Mouse (Mus musculus): ENCODE measurements around the gene Pmm2. TPM values are rescaled to one million over a fixed set of nuclear protein-coding genes. Genes with fewer than 3 reads are reported as not detected.

Gene Pmm2
- polyA plus RNA-seq, 1 experiment from 2014 or later, result 43.3 TPM

Small RNAs within 50 kb of the gene (microRNA-seq; reads per million reads assigned to microRNA genes)
- gene Gm22137, result not detected

Other genes with a start within 250 kb of the Pmm2 start
- gene Tmem114, start 212.5 kb upstream of the Pmm2 start, polyA plus RNA-seq (2016; fragmentation: Nextera tagmentation; extraction: Ambion mirVana), result not detected in 2 replicates
- gene Mettl22, start 166.9 kb upstream of the Pmm2 start, polyA plus RNA-seq (2016; fragmentation: Nextera tagmentation; extraction: Ambion mirVana), result 35.2 and 35.6 TPM in 2 replicates
- 50.7 and 54.9 TPM in 2 replicates for gene Abat, start 124.2 kb upstream of the Pmm2 start, polyA plus RNA-seq (2016; fragmentation: Nextera tagmentation; extraction: Ambion mirVana)
- gene Tmem186, start within 50 bp of the Pmm2 start, polyA plus RNA-seq (2016; fragmentation: Nextera tagmentation; extraction: Ambion mirVana), result 16.9 TPM in 2 replicates
- gene Carhsp1, start 34.5 kb downstream of the Pmm2 start, polyA plus RNA-seq (2016; fragmentation: Nextera tagmentation; extraction: Ambion mirVana), result 95.8 and 102 TPM in 2 replicates
- gene Gm5767, start 43.1 kb downstream of the Pmm2 start, polyA plus RNA-seq (2016; fragmentation: Nextera tagmentation; extraction: Ambion mirVana), result not detected in 2 replicates
- 17.1 and 21.1 TPM in 2 replicates for gene Usp7, start 154.6 kb downstream of the Pmm2 start, polyA plus RNA-seq (2016; fragmentation: Nextera tagmentation; extraction: Ambion mirVana)
- 24.1 and 25.9 TPM in 2 replicates for gene 1810013L24Rik, start 192.4 kb downstream of the Pmm2 start, polyA plus RNA-seq (2016; fragmentation: Nextera tagmentation; extraction: Ambion mirVana)

Data from heart, embryonic 12.5 days (tissue).